Mouse (Mus musculus): Measurements from ENCODE around the gene Rhobtb3.

GRCm38 (mm10) chr13:75943189-75944043 is at the start of gene Rhobtb3:
- TF ChIP-seq GATA1 (IDR thresholded peaks at IDR 0.05; ENCODE audit: low read length) = no peak
- TF ChIP-seq TAL1 (IDR thresholded peaks at IDR 0.05; ENCODE audit: low read length) = no peak

All from erythroblast, embryonic 14.5 days (primary cell).